Mouse (Mus musculus): ENCODE data around the gene Bbof1.

Bbof1 gene

GRCm38 (mm10) chr12:84438697-84439096, 29.8 kb downstream of the Bbof1 start:
- no peak for TF ChIP-seq GATA4 (IDR thresholded peaks at IDR 0.05; ENCODE audit: insufficient replicate concordance, low read length)

GRCm38 (mm10) chr12:84442526-84442925, 33.7 kb downstream of the Bbof1 start:
- TF ChIP-seq GATA4 (IDR thresholded peaks at IDR 0.05; ENCODE audit: insufficient replicate concordance, low read length) = no peak

- TF ChIP-seq GATA4 (IDR thresholded peaks at IDR 0.05; ENCODE audit: insufficient replicate concordance, low read length) = no peak
Measured at GRCm38 (mm10) chr12:84447386-84447785, 38.5 kb downstream of the Bbof1 start.

- no peak for TF ChIP-seq GATA4 (IDR thresholded peaks at IDR 0.05; ENCODE audit: insufficient replicate concordance, low read length)
Measured at GRCm38 (mm10) chr12:84448181-84448580, 39.3 kb downstream of the Bbof1 start.

GRCm38 (mm10) chr12:84449887-84450286, 41.0 kb downstream of the Bbof1 start:
- no peak for TF ChIP-seq GATA4 (IDR thresholded peaks at IDR 0.05; ENCODE audit: insufficient replicate concordance, low read length)

GRCm38 (mm10) chr12:84450351-84450717, 41.5 kb downstream of the Bbof1 start:
- TF ChIP-seq GATA4 (IDR thresholded peaks at IDR 0.05; ENCODE audit: insufficient replicate concordance, low read length) = no peak

- TF ChIP-seq GATA4 (IDR thresholded peaks at IDR 0.05; ENCODE audit: insufficient replicate concordance, low read length) = no peak
Measured at GRCm38 (mm10) chr12:84450718-84451646, 42.1 kb downstream of the Bbof1 start, which contains the start of the genes Aldh6a1 and Lin52. Gene Aldh6a1, minus strand, starts transcription at chr12:84451004. Gene Lin52, plus strand, starts transcription at chr12:84451422.

- no peak for TF ChIP-seq GATA4 (IDR thresholded peaks at IDR 0.05; ENCODE audit: insufficient replicate concordance, low read length)
Measured at GRCm38 (mm10) chr12:84451801-84452200, 42.9 kb downstream of the Bbof1 start.

GRCm38 (mm10) chr12:84456911-84457310, 48.0 kb downstream of the Bbof1 start:
- TF ChIP-seq GATA4 (IDR thresholded peaks at IDR 0.05; ENCODE audit: insufficient replicate concordance, low read length) = no peak

GRCm38 (mm10) chr12:84459845-84460244, 51.0 kb downstream of the Bbof1 start:
- TF ChIP-seq GATA4 (IDR thresholded peaks at IDR 0.05; ENCODE audit: insufficient replicate concordance, low read length) = no peak

GRCm38 (mm10) chr12:84461416-84461815, 52.5 kb downstream of the Bbof1 start:
- no peak for TF ChIP-seq GATA4 (IDR thresholded peaks at IDR 0.05; ENCODE audit: insufficient replicate concordance, low read length)

- TF ChIP-seq GATA4 (IDR thresholded peaks at IDR 0.05; ENCODE audit: insufficient replicate concordance, low read length) = no peak
Measured at GRCm38 (mm10) chr12:84462856-84463255, 54.0 kb downstream of the Bbof1 start.

GRCm38 (mm10) chr12:84468701-84469100, 59.8 kb downstream of the Bbof1 start:
- TF ChIP-seq GATA4 (IDR thresholded peaks at IDR 0.05; ENCODE audit: insufficient replicate concordance, low read length) = no peak

- TF ChIP-seq GATA4 (IDR thresholded peaks at IDR 0.05; ENCODE audit: insufficient replicate concordance, low read length) = no peak
Measured at GRCm38 (mm10) chr12:84478937-84479336, 70.1 kb downstream of the Bbof1 start.

GRCm38 (mm10) chr12:84481251-84481650, 72.4 kb downstream of the Bbof1 start:
- no peak for TF ChIP-seq GATA4 (IDR thresholded peaks at IDR 0.05; ENCODE audit: insufficient replicate concordance, low read length)

GRCm38 (mm10) chr12:84482778-84483585, 74.1 kb downstream of the Bbof1 start:
- TF ChIP-seq GATA4 (IDR thresholded peaks at IDR 0.05; ENCODE audit: insufficient replicate concordance, low read length) = no peak

All from liver, adult (tissue).